Mouse (Mus musculus): ENCODE measurements around the gene Gm21094. TPM values are rescaled to one million over a fixed set of nuclear protein-coding genes. Genes with fewer than 3 reads are reported as not detected.
"Not testable (repeated sequence)": the region's sequence is repeated elsewhere in the genome, so short reads cannot be mapped to it uniquely, and the experiment has no call there.

Gene Gm21094
- not detected in 2 replicates for polyA plus RNA-seq (2015; fragmentation: Nextera tagmentation; extraction: Ambion mirVana)

- H3K4me3 ChIP-seq (replicated peaks; ENCODE audit: low read length); H3K4me1 ChIP-seq (ENCODE audit: control insufficient read depth, insufficient read depth, low read length); H3K27ac ChIP-seq (ENCODE audit: low read length); H3K36me3 ChIP-seq (ENCODE audit: control insufficient read depth, insufficient read depth, low read length); ATAC-seq (ENCODE audit: insufficient read depth, low FRiP score); H3K9ac ChIP-seq (ENCODE audit: low read length); H3K9me3 ChIP-seq (replicated peaks; ENCODE audit: control insufficient read depth, low read length); H3K27me3 ChIP-seq (ENCODE audit: control insufficient read depth, insufficient read depth, low read length); H3K4me2 ChIP-seq (ENCODE audit: low read depth, low read length): not testable (repeated sequence)
- no CpG with 5 or more reads among the region's 8 CpGs for WGBS
These were observed at the start of gene Gm21094 for GRCm38 (mm10) chrY:32620343-32620742. Gene Gm21094, minus strand, starts transcription at chrY:32620443.
